Mouse (Mus musculus): ENCODE measurements around the gene Plod2. TPM values are rescaled to one million over a fixed set of nuclear protein-coding genes. Genes with fewer than 3 reads are reported as not detected.

Plod2 gene
- not detected in 2 replicates for total RNA-seq (2012; rRNA removed)
- total RNA-seq (2014; rRNA removed) = not detected in 2 replicates
- polyA plus RNA-seq (2012; ENCODE audit: insufficient read length, low read depth) = not detected in 2 replicates

DNA sequence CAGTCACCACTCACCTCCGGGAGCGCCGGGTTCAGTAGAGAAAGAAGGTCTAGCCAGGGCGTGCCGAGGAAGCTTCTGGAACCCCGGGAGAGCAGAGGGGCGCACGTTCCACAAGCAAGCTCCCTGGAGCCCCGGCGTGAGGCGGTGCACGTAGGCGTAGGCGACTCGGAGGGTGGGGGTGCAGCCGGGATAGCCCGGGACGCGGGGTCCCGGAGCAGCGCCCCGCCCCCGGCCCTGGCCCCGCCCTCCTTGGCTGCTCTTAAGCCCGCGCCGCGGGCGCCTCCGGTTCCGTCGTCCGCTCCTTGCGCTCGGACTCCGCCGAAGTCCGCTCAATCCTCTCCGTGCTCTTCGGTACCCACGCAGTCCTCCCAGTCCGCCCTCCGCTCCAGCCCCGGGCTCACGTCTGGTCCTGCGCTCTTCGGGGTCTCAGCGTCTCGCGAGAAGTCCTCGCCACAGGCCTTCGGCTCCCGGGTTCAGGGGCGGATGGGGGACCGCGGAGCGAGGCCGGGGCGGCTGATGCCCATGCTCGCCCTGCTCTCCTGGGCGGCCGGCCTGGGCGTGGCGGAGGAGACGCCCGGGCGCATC lies at the start of gene Plod2:
Gene Plod2 (plus strand): TSS at position 247 of the 585 bp plus-strand sequence.
- no peaks in the 10 kb centered on the region for H3K36me3 ChIP-seq (replicated peaks in 1 of 2; ENCODE audit: control insufficient read depth in 1 of 2, insufficient read depth in 1 of 2, low read length in 1 of 2)
- in situ Hi-C loops (cut with MboI; ENCODE audit: low pct_ligation_motif_present, low pct_unique_long_range_greater_than_20kb, low sequenced_read_pairs) = no loop called here
- no peaks in the 10 kb centered on the region for H3K27me3 ChIP-seq (replicated peaks)
- dilution Hi-C loops (cut with MboI; ENCODE audit: extremely low pct_ligation_motif_present, extremely low pct_unique_long_range_greater_than_20kb, low sequenced_read_pairs) = no loop called here
- H3K4me3 ChIP-seq (replicated peaks in 1 of 3; ENCODE audit: low read depth in 2 of 3, low read length in 2 of 3, poor library complexity in 1 of 3) = no peak within 1 kb of the TSS
- H3K4me1 ChIP-seq (ENCODE audit: control insufficient read depth in 1 of 2, insufficient read depth in 2 of 2) = no peaks in the 10 kb centered on the region
- H3K79me2 ChIP-seq (replicated peaks; ENCODE audit: control insufficient read depth, extremely low read depth, insufficient read depth, poor library complexity, severe bottlenecking) = no peaks in the 10 kb centered on the region
- H3K9me3 ChIP-seq (replicated peaks; ENCODE audit: low read length) = no peaks in the 10 kb centered on the region
- DNase-seq (ENCODE audit: extremely low read depth) = no peak
- H3K4me2 ChIP-seq (ENCODE audit: insufficient read depth, low read depth, poor library complexity, severe bottlenecking) = no peak within 1 kb of the TSS
- H3K27ac ChIP-seq (ENCODE audit: insufficient read depth, low read depth) = no peak within 1 kb of the TSS
- H3K9ac ChIP-seq (ENCODE audit: insufficient read depth, low read depth) = no peak within 1 kb of the TSS
- TF ChIP-seq CHD1 (IDR thresholded peaks at IDR 0.05; ENCODE audit: low read depth, low read length) (no peak), USF2 (conservative IDR thresholded peaks at IDR 0.05; ENCODE audit: low read depth, low read length) (no peak)

DNA sequence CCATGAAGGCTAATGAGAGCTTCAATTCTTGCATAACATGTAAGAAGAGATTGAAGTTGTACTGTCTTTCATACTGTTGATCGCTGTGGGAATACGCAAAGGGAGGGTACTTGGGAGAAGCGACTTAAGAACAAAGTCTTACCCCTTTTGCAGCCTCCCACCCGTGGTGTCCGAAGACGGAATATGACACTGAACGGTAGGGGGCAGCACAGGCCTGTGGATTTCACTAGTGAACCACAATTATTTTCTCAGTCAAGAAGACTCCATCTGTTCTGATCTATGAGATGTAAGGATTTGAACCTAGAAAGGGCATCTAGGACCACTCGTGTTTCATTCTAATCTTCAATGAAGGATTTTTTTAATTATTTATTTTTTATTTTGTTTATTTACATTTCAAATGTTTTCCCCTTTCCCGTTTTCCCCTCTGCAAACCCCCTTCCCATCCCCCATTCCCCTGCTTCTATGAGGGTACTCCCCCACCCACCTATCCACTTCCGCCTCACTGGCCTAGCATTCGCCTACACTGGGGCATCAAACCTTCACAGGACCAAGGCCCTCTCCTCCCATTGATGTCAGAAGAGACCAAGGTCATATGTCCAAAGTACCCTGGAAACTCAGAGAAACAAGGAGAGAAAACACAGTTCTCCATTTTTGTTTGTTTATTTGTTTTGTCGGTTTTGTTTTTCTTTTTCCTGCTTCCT lies 42.2 kb upstream of the Plod2 start:
- peak; percentile 84 for DNase-seq (ENCODE audit: extremely low read depth)
- H3K79me2 ChIP-seq (replicated peaks; ENCODE audit: control insufficient read depth, extremely low read depth, insufficient read depth, poor library complexity, severe bottlenecking) = no peaks in the 10 kb centered on the region
- H3K4me3 ChIP-seq (replicated peaks in 1 of 3; ENCODE audit: low read depth in 2 of 3, low read length in 2 of 3, poor library complexity in 1 of 3) = no peak overlapping the region
- H3K36me3 ChIP-seq (replicated peaks in 1 of 2; ENCODE audit: control insufficient read depth in 1 of 2, insufficient read depth in 1 of 2, low read length in 1 of 2) = no peaks in the 10 kb centered on the region
- H3K27me3 ChIP-seq (replicated peaks) = no peaks in the 10 kb centered on the region
- TF ChIP-seq MAFK (IDR thresholded peaks at IDR 0.05; ENCODE audit: insufficient replicate concordance, low read length) = no peak
- no peak for TF ChIP-seq CHD1 (IDR thresholded peaks at IDR 0.05; ENCODE audit: low read depth, low read length)
- TF ChIP-seq EP300 (IDR thresholded peaks at IDR 0.05; ENCODE audit: low read length) = no peak
- no peak for TF ChIP-seq RCOR1 (conservative IDR thresholded peaks at IDR 0.05; ENCODE audit: low read depth, low read length)
- TF ChIP-seq SMC3 (IDR thresholded peaks at IDR 0.05; ENCODE audit: low read depth, low read length) = peak; percentile 89
- peak; percentile 97 for TF ChIP-seq RAD21 (IDR thresholded peaks at IDR 0.05; ENCODE audit: low read depth, low read length)
- TF ChIP-seq CTCF (conservative IDR thresholded peaks at IDR 0.05 in 1 of 2, IDR thresholded peaks at IDR 0.05 in 1 of 2; ENCODE audit: low read depth in 2 of 2, low read length in 2 of 2) = peak; percentile 44 to 89; a peak in 3 of 4 replicates
- peak; percentile 81 for TF ChIP-seq ZC3H11A (IDR thresholded peaks at IDR 0.05; ENCODE audit: low read depth, low read length)
- TF ChIP-seq ZKSCAN1 (IDR thresholded peaks at IDR 0.05; ENCODE audit: borderline replicate concordance, low read depth, low read length) = no peak
- TF ChIP-seq TCF12 (IDR thresholded peaks at IDR 0.05; ENCODE audit: low read depth, low read length) = no peak
- no peaks in the 10 kb centered on the region for H3K9me3 ChIP-seq (replicated peaks; ENCODE audit: low read length)
- H3K9ac ChIP-seq (ENCODE audit: insufficient read depth, low read depth) = no peak overlapping the region
- dilution Hi-C loops (cut with MboI; ENCODE audit: extremely low pct_ligation_motif_present, extremely low pct_unique_long_range_greater_than_20kb, low sequenced_read_pairs) = no loop called here
- no peak overlapping the region for H3K27ac ChIP-seq (ENCODE audit: insufficient read depth, low read depth)
- in situ Hi-C loops (cut with MboI; ENCODE audit: low pct_ligation_motif_present, low pct_unique_long_range_greater_than_20kb, low sequenced_read_pairs) = loop anchor here (25.0 kb wide), 1 partner anchor 263 kb away; the partner anchor contains the start of gene Plscr1
- H3K4me1 ChIP-seq (ENCODE audit: control insufficient read depth in 1 of 2, insufficient read depth in 2 of 2) = peaks cover 2 to 5% of the 10 kb centered on the region in 2 experiments; a peak in 1 of 4 replicates
- no peak overlapping the region for H3K4me2 ChIP-seq (ENCODE audit: insufficient read depth, low read depth, poor library complexity, severe bottlenecking)

DNA sequence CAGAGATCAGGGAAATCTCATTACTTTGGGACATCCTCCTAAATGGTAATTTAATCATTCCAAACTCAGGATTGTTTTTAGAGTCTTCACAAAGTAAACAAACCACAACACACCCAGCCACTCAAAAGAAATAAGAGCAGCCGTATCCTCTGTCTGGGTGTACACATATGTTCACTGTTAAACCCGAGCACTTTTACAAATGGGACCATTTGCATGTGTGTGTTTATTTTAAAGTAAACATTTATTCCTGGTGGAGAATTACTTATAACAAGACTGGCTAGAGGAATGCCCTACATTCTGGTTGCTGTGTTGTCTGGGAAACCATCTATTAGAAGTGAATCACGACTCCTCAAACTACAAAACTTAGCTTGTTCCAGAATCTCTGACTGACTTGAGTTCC lies 37.8 kb upstream of the Plod2 start:
- DNase-seq (ENCODE audit: extremely low read depth) = no peak

More for the DNA sequence above, 37.8 kb upstream of the Plod2 start:
- Histone ChIP-seq H3K79me2 (replicated peaks; ENCODE audit: control insufficient read depth, extremely low read depth, insufficient read depth, poor library complexity, severe bottlenecking) (no peaks in the 10 kb centered on the region), H3K4me1 (ENCODE audit: control insufficient read depth in 1 of 2, insufficient read depth in 2 of 2) (peaks cover 0 to 5% of the 10 kb centered on the region in 2 experiments; a peak in 1 of 4 replicates), H3K27ac (ENCODE audit: insufficient read depth, low read depth) (no peak overlapping the region), H3K4me3 (replicated peaks in 1 of 3; ENCODE audit: low read depth in 2 of 3, low read length in 2 of 3, poor library complexity in 1 of 3) (no peak overlapping the region), H3K9me3 (replicated peaks; ENCODE audit: low read length) (no peaks in the 10 kb centered on the region), H3K36me3 (replicated peaks in 1 of 2; ENCODE audit: control insufficient read depth in 1 of 2, insufficient read depth in 1 of 2, low read length in 1 of 2) (no peaks in the 10 kb centered on the region), H3K27me3 (replicated peaks) (no peaks in the 10 kb centered on the region), H3K9ac (ENCODE audit: insufficient read depth, low read depth) (no peak overlapping the region), H3K4me2 (ENCODE audit: insufficient read depth, low read depth, poor library complexity, severe bottlenecking) (no peak overlapping the region)
- dilution Hi-C loops (cut with MboI; ENCODE audit: extremely low pct_ligation_motif_present, extremely low pct_unique_long_range_greater_than_20kb, low sequenced_read_pairs) (no loop called here), in situ Hi-C loops (cut with MboI; ENCODE audit: low pct_ligation_motif_present, low pct_unique_long_range_greater_than_20kb, low sequenced_read_pairs) (no loop called here)
- TF ChIP-seq MXI1 (IDR thresholded peaks at IDR 0.05; ENCODE audit: low read depth, low read length) (no peak), EP300 (IDR thresholded peaks at IDR 0.05; ENCODE audit: low read length) (no peak), MAX (IDR thresholded peaks at IDR 0.05; ENCODE audit: low read length) (no peak), ZKSCAN1 (IDR thresholded peaks at IDR 0.05; ENCODE audit: borderline replicate concordance, low read depth, low read length) (no peak), ELF1 (IDR thresholded peaks at IDR 0.05; ENCODE audit: low read depth, low read length) (no peak), RCOR1 (conservative IDR thresholded peaks at IDR 0.05; ENCODE audit: low read depth, low read length) (no peak), TBP (conservative IDR thresholded peaks at IDR 0.05; ENCODE audit: low read depth, low read length) (no peak)

Measured in CH12.LX (cell line).